Mouse (Mus musculus) cortical plate, adult 2 months (tissue): ENCODE data around the gene Cpne4.

Source experiments
- CTCF ChIP-seq: fragments of 200-500 bp; IDR thresholded peaks from 2 replicates; pipeline ENCODE4 v1.5.1; 2011; ENCODE audit warnings: mild to moderate bottlenecking, control low read depth, low read length; ENCODE audit not compliant: insufficient read depth; ENCODE audit errors: extremely low read depth
- POLR2A ChIP-seq: fragments of 200-500 bp; IDR thresholded peaks from 2 replicates; pipeline ENCODE4 v1.6.1; 2011; ENCODE audit warnings: mild to moderate bottlenecking, low read length, control low read depth; ENCODE audit not compliant: insufficient read depth; ENCODE audit errors: extremely low read depth

- no peak for TF ChIP-seq CTCF
- no peak for TF ChIP-seq POLR2A
These were observed 105.7 kb downstream of the Cpne4 start for GRCm38 (mm10) chr9:104652691-104653261.
